Mouse (Mus musculus) brain, embryonic 14.5 days (tissue): ENCODE data around the gene Csnk1e.

ENCODE experiments used
- CTCF ChIP-seq: fragments of 200-500 bp; IDR thresholded peaks from 2 replicates; pipeline ENCODE4 v1.5.1; 2012; ENCODE audit warnings: inconsistent platforms, mild to moderate bottlenecking, moderate library complexity, borderline replicate concordance; ENCODE audit not compliant: insufficient read depth, insufficient read length; ENCODE audit errors: extremely low read depth
- POLR2A ChIP-seq: fragments of 200-500 bp; IDR thresholded peaks from 2 replicates; pipeline ENCODE4 v1.6.1; 2012; ENCODE audit warnings: mild to moderate bottlenecking, inconsistent platforms, borderline replicate concordance; ENCODE audit not compliant: poor library complexity, insufficient read depth, insufficient read length, severe bottlenecking; ENCODE audit errors: extremely low read depth

DNA sequence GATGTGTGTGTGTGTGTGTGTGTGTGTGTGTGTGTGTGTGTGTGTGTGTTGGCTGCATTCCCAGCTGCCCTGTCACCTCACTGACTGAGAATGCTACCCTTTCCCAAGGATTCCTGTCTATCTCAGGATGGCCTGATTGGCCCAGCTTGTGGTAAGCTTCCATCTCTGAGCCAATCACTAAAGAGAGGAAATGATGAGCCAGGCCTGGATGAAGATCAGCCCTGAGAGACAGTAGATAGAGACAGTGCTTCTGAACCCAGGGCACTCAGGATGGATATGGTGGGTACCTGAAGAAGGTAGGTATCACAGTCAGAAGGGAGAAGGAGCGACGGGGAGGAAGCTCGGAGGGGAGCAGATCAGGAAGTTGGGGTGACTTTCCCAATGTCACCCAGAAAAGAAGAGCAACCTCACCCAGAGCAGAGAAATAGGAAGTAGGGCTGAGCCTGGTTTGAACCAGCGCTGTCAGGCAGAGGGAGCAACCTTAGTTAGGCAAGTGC, 46.2 kb downstream of the Csnk1e start:
- TF ChIP-seq CTCF (no peak), POLR2A (no peak)
